Mouse (Mus musculus) midbrain, embryonic 13.5 days (tissue): ENCODE measurements around the gene Zyg11b. TPM values are rescaled to one million over a fixed set of nuclear protein-coding genes. Genes with fewer than 3 reads are reported as not detected.
A peak's percentile ranks its signal among the peaks of the same experiment; 100 is the strongest.

Experiments
- ATAC-seq: fragments of 200-750 bp; cut with Nextera tagmentation; 2 replicates; pipeline ENCODE4 v1.8.0; 2017; ENCODE audit warnings: mild to moderate bottlenecking, moderate TSS enrichment, moderate library complexity
- H3K27ac ChIP-seq: fragments of 300-500 bp; sonication (generic); 2 replicates; pipeline ENCODE4 v1.5.1; 2015; ENCODE audit warnings: inconsistent platforms, mild to moderate bottlenecking, moderate library complexity
- H3K27me3 ChIP-seq: fragments of 300-500 bp; sonication (generic); 2 replicates; pipeline ENCODE4 v1.6.1; 2015; ENCODE audit warnings: mild to moderate bottlenecking, inconsistent platforms
- H3K36me3 ChIP-seq: fragments of 300-500 bp; sonication (generic); 2 replicates; pipeline ENCODE4 v1.6.1; 2015; ENCODE audit warnings: mild to moderate bottlenecking, inconsistent platforms
- H3K4me1 ChIP-seq: fragments of 300-500 bp; sonication (generic); replicated peaks from 2 replicates; pipeline ENCODE4 v1.6.1; 2015; ENCODE audit warnings: inconsistent platforms
- H3K4me2 ChIP-seq: fragments of 300-500 bp; sonication (generic); replicated peaks from 2 replicates; pipeline ENCODE4 v1.6.1; 2015; ENCODE audit warnings: moderate library complexity, mild to moderate bottlenecking, inconsistent platforms
- H3K4me3 ChIP-seq: fragments of 300-500 bp; sonication (generic); replicated peaks from 2 replicates; pipeline ENCODE4 v1.5.1; 2015; ENCODE audit warnings: mild to moderate bottlenecking, inconsistent platforms
- H3K9ac ChIP-seq: fragments of 300-500 bp; sonication (generic); replicated peaks from 2 replicates; pipeline ENCODE4 v1.6.1; 2015; ENCODE audit warnings: mild to moderate bottlenecking, inconsistent platforms
- H3K9me3 ChIP-seq: fragments of 300-500 bp; sonication (generic); 2 replicates; pipeline ENCODE4 v1.6.1; 2016; ENCODE audit warnings: mild to moderate bottlenecking, inconsistent platforms
- WGBS: fragments of 180-500 bp; shearing (Covaris S2); methylation state at CpG from one replicate; pipeline ENCODE4 v1.1.7; 2015; 5-methylcytosine and 5-hydroxymethylcytosine counted together
- polyA plus RNA-seq: library from polyadenylated mRNA; unstranded; fragments of >200 nt; fragmentation: Nextera tagmentation; extraction: Ambion mirVana; gene quantifications from 2 replicates; pipeline ENCODE4 v1.2.1, GENCODE M21; 2015

Zyg11b gene
- polyA plus RNA-seq, 1 experiment from 2014 or later: 30.9 TPM

DNA sequence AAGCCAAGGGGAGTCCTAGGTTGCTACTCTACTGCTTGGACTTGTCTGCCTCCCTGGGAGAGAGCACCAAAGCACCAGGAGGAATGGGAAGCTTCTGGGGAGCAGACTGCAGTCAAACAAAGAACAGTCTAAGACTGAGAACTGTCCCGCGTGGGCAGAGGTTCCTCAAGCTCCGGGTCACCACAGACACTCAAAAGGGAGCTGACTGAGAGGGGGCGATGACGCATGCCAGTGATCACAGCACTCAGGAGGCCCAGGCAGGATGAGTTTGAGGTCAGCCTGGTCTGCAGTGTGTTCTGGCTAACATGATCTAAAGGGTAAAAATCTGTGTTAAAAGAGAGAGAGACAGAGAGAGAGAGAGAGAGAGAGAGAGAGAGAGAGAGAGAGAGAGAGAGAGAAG is 13.1 kb upstream of the Zyg11b start:
- Histone ChIP-seq H3K4me2 (no peak overlapping the region), H3K4me3 (no peak overlapping the region), H3K4me1 (no peaks in the 10 kb centered on the region), H3K27ac (no peak overlapping the region), H3K9me3 (no peaks in the 10 kb centered on the region), H3K36me3 (no peaks in the 10 kb centered on the region), H3K27me3 (no peaks in the 10 kb centered on the region), H3K9ac (no peak overlapping the region)
- 57% methylated on average over 5 of the region's 5 CpGs for WGBS
- no peak for ATAC-seq

DNA sequence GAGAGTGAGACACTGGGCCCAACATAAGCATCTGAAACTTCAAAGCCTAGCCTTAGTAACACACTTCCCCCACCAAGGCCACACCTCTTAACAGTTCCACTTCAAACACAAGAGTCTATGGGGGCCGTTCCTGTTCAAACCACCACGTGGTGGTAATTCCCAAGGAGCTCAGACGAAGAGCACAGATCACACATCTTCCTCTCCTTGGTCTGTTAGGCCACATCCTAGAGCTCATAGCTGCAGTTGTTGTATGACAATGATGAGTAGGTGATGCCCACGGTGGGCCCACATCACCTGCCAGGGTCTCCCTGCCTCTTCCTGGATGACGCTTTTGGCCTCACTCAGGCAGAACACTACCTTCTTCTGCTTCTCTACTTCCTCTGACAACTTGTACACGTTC is 9.8 kb upstream of the Zyg11b start:
- ATAC-seq: no peak
- H3K4me3 ChIP-seq: no peak overlapping the region

GRCm38 (mm10) chr4:108302296-108302890 is 1.5 kb upstream of the Zyg11b start:
- H3K36me3 ChIP-seq: no peaks in the 10 kb centered on the region
- H3K4me2 ChIP-seq: no peak overlapping the region
- peaks cover 25% of the 10 kb centered on the region for H3K4me1 ChIP-seq
- no peak overlapping the region for H3K4me3 ChIP-seq
- no peak for ATAC-seq
- H3K27ac ChIP-seq: no peak overlapping the region
- H3K9ac ChIP-seq: no peak overlapping the region
- 78% methylated on average over 5 of the region's 5 CpGs for whole genome bisulfite sequencing
- H3K27me3 ChIP-seq: no peaks in the 10 kb centered on the region
- 0 out of 2 replicates have a peak, but pooled peaks cover 2% of the 10 kb centered on the region for H3K9me3 ChIP-seq

More for the DNA sequence above, 9.8 kb upstream of the Zyg11b start:
- no peak overlapping the region for H3K9ac ChIP-seq
- no peak overlapping the region for H3K27ac ChIP-seq
- H3K4me1 ChIP-seq: no peaks in the 10 kb centered on the region
- no peaks in the 10 kb centered on the region for H3K36me3 ChIP-seq
- H3K4me2 ChIP-seq: no peak overlapping the region
- H3K9me3 ChIP-seq: 0 out of 2 replicates have a peak, but pooled peaks cover 2% of the 10 kb centered on the region
- 80% methylated on average over 6 of the region's 6 CpGs for WGBS
- no peaks in the 10 kb centered on the region for H3K27me3 ChIP-seq

DNA sequence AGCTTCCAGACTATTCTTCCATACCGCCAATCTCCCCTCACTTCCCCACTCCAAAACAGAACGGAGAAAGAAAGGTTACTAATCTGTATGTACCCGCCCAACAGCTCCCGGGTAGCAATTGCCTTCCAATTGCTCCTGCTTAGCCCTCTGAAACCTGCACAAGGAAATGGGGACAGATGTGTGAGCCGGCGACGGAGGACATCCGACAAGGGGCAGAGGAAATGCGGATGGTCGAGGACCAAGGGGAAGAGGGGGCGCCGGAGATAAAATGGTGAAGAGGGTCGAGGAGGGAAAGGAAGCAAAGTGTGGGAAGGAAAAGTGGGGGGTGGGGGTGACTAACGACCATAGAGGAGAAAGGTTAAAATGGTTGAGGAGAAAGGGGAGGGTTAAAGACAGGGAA is 630 bp downstream of the Zyg11b start:
- H3K27ac ChIP-seq: peak overlapping the region; percentile 95
- no peaks in the 10 kb centered on the region for H3K36me3 ChIP-seq
- H3K9ac ChIP-seq: peak overlapping the region; percentile 94
- peak overlapping the region; percentile 74 for H3K4me2 ChIP-seq
- H3K27me3 ChIP-seq: no peaks in the 10 kb centered on the region
- peak overlapping the region; percentile 90 for H3K4me3 ChIP-seq
- peaks cover 25% of the 10 kb centered on the region for H3K4me1 ChIP-seq
- no peaks in the 10 kb centered on the region for H3K9me3 ChIP-seq
- ATAC-seq: no peak; the same call in 1 of the 2 replicates
- WGBS: 2% methylated on average over 14 of the region's 14 CpGs

DNA sequence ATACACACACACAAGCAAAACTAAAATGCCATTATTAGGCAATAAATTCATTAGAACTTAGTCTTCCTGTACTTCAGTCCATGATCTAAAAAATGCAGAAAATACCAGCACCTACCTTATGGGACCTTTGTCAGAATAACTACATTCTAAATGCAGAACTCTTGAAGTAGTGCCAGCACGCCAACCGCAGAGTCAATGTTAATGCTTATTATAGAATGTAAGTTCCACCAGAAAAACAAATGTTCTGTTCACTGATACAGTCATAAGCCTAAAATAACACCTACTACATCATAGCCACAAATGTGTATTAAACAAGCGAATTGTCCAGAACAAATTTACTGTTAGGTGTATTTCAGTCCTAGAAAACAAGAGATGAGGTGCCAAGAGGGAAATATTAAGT is 23.9 kb downstream of the Zyg11b start:
- no peak overlapping the region for H3K27ac ChIP-seq
- H3K4me2 ChIP-seq: no peak overlapping the region
- H3K9me3 ChIP-seq: no peaks in the 10 kb centered on the region
- no peak overlapping the region for H3K4me3 ChIP-seq
- peaks cover 5% of the 10 kb centered on the region; the same call in 1 of the 2 replicates for H3K36me3 ChIP-seq
- no peaks in the 10 kb centered on the region for H3K27me3 ChIP-seq
- ATAC-seq: no peak
- WGBS: 98% methylated on average over 3 of the region's 3 CpGs
- no peak overlapping the region for H3K9ac ChIP-seq
- no peaks in the 10 kb centered on the region for H3K4me1 ChIP-seq

DNA sequence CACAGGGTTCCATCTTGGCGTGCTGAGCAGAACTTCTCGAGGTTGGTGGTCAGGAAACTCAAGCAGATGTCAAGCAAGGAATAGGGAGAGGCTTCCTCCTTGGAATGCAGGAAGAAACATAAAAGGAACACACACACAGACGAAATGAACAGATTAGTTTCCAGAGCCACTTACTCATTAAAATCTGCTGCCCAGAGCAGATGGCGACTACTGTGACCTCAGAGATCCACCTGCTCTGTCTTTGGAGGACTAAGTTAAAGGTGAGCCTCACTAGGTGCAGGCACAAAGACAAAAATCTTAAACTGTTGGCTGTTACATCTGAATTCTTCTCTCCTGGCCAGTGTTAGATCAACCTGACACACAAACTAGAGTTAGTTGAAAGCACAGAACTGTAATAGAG is 28.6 kb downstream of the Zyg11b start:
- Histone ChIP-seq H3K27ac (no peak overlapping the region), H3K4me3 (no peak overlapping the region), H3K4me2 (no peak overlapping the region), H3K36me3 (peaks cover 25% of the 10 kb centered on the region), H3K9ac (no peak overlapping the region), H3K27me3 (no peaks in the 10 kb centered on the region), H3K9me3 (no peaks in the 10 kb centered on the region), H3K4me1 (no peaks in the 10 kb centered on the region)
- WGBS: 80% methylated on average over 4 of the region's 4 CpGs
- ATAC-seq: no peak

DNA sequence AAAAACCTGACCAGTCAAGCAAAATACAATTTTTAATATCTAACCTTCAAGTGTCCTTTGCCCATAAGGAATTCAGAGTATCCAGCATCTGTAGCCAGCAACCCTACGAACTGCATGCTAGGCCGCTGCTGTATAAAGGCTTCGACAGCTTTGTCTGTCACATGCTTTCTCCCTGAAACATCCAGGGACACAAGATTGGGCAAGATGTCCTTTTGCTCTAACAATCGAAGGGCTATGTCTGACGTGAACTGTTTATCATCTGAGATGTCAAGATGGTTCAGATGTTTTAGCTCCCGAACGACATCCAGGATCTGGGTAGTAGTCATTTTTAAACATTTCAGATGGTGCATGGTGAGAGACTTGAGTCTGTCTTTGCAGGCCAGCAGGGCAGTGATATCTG is 35.1 kb downstream of the Zyg11b start:
- WGBS: 96% methylated on average over 7 of the region's 7 CpGs
- peaks cover 54% of the 10 kb centered on the region for H3K36me3 ChIP-seq
- no peak overlapping the region for H3K4me3 ChIP-seq
- H3K27me3 ChIP-seq: no peaks in the 10 kb centered on the region
- ATAC-seq: no peak
- H3K9me3 ChIP-seq: no peaks in the 10 kb centered on the region
- no peak overlapping the region for H3K4me2 ChIP-seq
- H3K4me1 ChIP-seq: no peaks in the 10 kb centered on the region
- no peak overlapping the region for H3K9ac ChIP-seq
- no peak overlapping the region for H3K27ac ChIP-seq

DNA sequence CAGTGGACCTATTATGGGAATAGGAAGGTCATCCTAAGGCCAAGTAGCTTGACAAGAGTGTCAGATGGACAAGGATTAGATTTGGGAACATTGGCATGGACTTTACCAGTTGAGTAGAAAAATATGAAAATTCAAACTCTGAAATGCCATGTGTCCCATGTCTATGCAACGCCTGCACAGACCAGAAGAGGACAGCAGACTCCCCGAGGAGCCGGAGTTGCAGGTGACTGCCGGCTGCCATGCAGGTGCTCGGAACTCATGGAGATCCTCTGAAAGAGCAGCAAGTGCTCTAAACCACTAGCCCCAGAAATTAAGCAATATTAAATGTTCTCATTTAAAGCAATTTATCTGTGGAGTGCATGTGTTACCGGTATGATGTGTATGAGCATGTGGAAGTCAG is 47.6 kb downstream of the Zyg11b start:
- Histone ChIP-seq H3K4me3 (no peak overlapping the region), H3K36me3 (peaks cover 87% of the 10 kb centered on the region), H3K9ac (no peak overlapping the region), H3K4me1 (no peaks in the 10 kb centered on the region), H3K27me3 (no peaks in the 10 kb centered on the region), H3K4me2 (no peak overlapping the region), H3K27ac (no peak overlapping the region), H3K9me3 (no peaks in the 10 kb centered on the region)
- WGBS: 94% methylated on average over 6 of the region's 6 CpGs
- ATAC-seq: no peak

- no peak for ATAC-seq
- Histone ChIP-seq H3K27ac (no peak overlapping the region), H3K36me3 (peaks cover 67% of the 10 kb centered on the region), H3K27me3 (no peaks in the 10 kb centered on the region), H3K9ac (no peak overlapping the region), H3K9me3 (no peaks in the 10 kb centered on the region), H3K4me1 (no peaks in the 10 kb centered on the region), H3K4me3 (no peak overlapping the region), H3K4me2 (no peak overlapping the region)
- WGBS: 95% methylated on average over 9 of the region's 9 CpGs
These were observed 50.4 kb downstream of the Zyg11b start for GRCm38 (mm10) chr4:108250501-108250900.

DNA sequence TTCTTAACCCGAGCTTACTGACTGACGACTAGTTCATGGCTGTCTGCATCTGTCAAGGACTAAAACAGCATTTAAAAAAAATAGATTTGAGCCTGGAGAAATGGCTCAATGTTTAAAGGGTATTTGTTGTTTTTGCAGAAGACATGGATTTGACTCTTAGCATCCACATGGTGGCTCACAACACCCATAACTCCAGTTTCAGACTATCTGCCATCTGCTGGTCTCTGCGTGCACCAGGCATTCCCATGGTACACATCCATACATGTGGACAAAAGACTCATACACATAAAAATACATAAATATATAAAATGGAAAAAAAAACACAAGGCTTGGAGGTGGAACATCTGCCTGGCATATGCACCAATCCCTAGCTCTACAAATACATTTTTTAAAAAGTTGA is 51.6 kb downstream of the Zyg11b start:
- Histone ChIP-seq H3K4me3 (no peak overlapping the region), H3K4me2 (no peak overlapping the region), H3K27me3 (no peaks in the 10 kb centered on the region), H3K36me3 (peaks cover 68% of the 10 kb centered on the region), H3K4me1 (no peaks in the 10 kb centered on the region), H3K9ac (no peak overlapping the region), H3K9me3 (no peaks in the 10 kb centered on the region), H3K27ac (no peak overlapping the region)
- no peak for ATAC-seq
- 98% methylated on average over 3 of the region's 3 CpGs for WGBS

DNA sequence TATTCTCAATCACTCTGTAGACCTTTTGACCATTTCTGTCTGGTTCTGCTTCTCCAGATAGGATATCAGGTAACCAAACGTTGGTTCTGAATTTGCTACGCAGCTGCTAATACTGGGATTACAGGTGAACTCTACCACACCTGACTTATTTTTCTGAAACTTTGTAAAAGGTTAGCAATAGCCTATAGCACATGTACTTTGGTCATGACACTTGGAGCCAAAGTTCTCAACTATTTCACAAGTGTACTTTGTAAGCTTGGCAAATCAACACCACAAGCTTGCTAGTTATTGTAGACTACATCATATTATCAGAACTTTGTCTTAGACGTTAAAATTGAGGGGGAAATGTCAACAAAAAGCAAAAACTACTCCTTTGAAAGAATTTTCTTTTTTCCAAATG is 67.2 kb downstream of the Zyg11b start:
- no peak for ATAC-seq
- no peaks in the 10 kb centered on the region for H3K27me3 ChIP-seq
- 96% methylated on average over 3 of the region's 3 CpGs for WGBS
- H3K4me3 ChIP-seq: no peak overlapping the region
- H3K36me3 ChIP-seq: peaks cover 72% of the 10 kb centered on the region
- no peak overlapping the region for H3K9ac ChIP-seq
- H3K27ac ChIP-seq: no peak overlapping the region
- H3K4me1 ChIP-seq: no peaks in the 10 kb centered on the region
- no peaks in the 10 kb centered on the region for H3K9me3 ChIP-seq
- H3K4me2 ChIP-seq: no peak overlapping the region

GRCm38 (mm10) chr4:108225341-108225872 is 75.5 kb downstream of the Zyg11b start:
- no peak overlapping the region for H3K9ac ChIP-seq
- WGBS: 42% methylated on average over 3 of the region's 3 CpGs
- no peaks in the 10 kb centered on the region for H3K4me1 ChIP-seq
- no peak overlapping the region for H3K4me2 ChIP-seq
- H3K9me3 ChIP-seq: no peaks in the 10 kb centered on the region
- H3K27ac ChIP-seq: no peak overlapping the region
- H3K27me3 ChIP-seq: 0 out of 2 replicates have a peak, but pooled peaks cover 6% of the 10 kb centered on the region
- H3K36me3 ChIP-seq: no peaks in the 10 kb centered on the region
- ATAC-seq: no peak
- H3K4me3 ChIP-seq: no peak overlapping the region

GRCm38 (mm10) chr4:108222507-108222906 is 78.4 kb downstream of the Zyg11b start:
- Histone ChIP-seq H3K9ac (no peak overlapping the region), H3K4me1 (0 out of 2 replicates have a peak, but pooled peaks cover 4% of the 10 kb centered on the region), H3K4me3 (no peak overlapping the region), H3K27me3 (peaks cover 34% of the 10 kb centered on the region), H3K27ac (no peak overlapping the region), H3K36me3 (no peaks in the 10 kb centered on the region), H3K4me2 (no peak overlapping the region), H3K9me3 (no peaks in the 10 kb centered on the region)
- 82% methylated on average over 5 of the region's 5 CpGs for WGBS
- no peak for ATAC-seq
